Mouse (Mus musculus): ENCODE data around the gene Hpf1.

DNA sequence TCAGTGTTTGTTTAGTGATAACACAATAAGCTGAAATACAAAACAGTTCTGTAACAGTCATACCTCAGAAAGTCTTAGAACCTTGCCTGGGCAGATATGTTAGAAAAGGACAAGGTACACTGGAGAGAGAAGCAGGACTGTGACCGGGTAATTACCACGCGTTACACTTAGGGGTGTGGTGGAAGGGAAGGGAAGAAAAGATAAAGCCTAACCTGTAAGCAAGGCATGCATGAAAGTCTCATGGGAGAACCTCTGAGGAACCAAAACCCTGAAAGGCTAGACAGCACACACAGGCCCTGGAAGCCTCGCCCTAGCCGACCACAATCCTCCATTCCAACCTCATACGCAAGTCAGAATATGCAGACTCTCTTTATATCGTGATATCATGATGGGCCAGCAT lies 66.6 kb downstream of the Hpf1 start:
- TF ChIP-seq CTCF (IDR thresholded peaks at IDR 0.05; ENCODE audit: low read depth), result no peak
- no peak for TF ChIP-seq EP300 (optimal IDR thresholded peaks at IDR 0.05)
